ENCODE assay signal across 8 mouse cellular contexts in genomic region chr9:44288959-44289291, GRCm38 (mm10). TPM values are rescaled to one million over a fixed set of nuclear protein-coding genes. Genes with fewer than 3 reads are reported as not detected.
DNase-seq lines count a peak whose midpoint lies in the region; ATAC-seq and TF ChIP-seq lines count a peak whose summit lies in the region.

No protein-coding gene starts in this region.

- peak; percentile 57 for DNase-seq in cerebellum, adult 9-10 months
- no peak for DNase-seq in cerebellum, adult 18-20 months
- peak; percentile 52 for DNase-seq in G1E (ENCODE audit: low spot score)
- peak in 2 of 3 experiments; percentile 52 to 56 for DNase-seq in liver, embryonic 14.5 days (ENCODE audit: low read depth in 3 of 3, low spot score in 3 of 3)
- no peak for DNase-seq in testis, postnatal 10 days (ENCODE audit: low spot score)
- no peak for DNase-seq in thymus, postnatal 10 days (ENCODE audit: low spot score in 2 of 2)
- DNase-seq in natural killer cell, adult 2 months (ENCODE audit: low spot score in 2 of 2), result no peak

- peak; percentile 47 for ATAC-seq in G1E (ENCODE audit: extremely low read depth, insufficient number of reproducible peaks, low FRiP score, poor library complexity, severe bottlenecking)
- no peak for ATAC-seq in forebrain, embryonic 13.5 days
- ATAC-seq in liver, embryonic 14.5 days (ENCODE audit: insufficient read depth), result peak; percentile 53

- peaks cover 7% of the 10 kb centered on the region for H3K9me3 ChIP-seq in G1E (replicated peaks)
- no peaks in the 10 kb centered on the region for H3K9me3 ChIP-seq in forebrain, embryonic 13.5 days (replicated peaks)
- H3K9me3 ChIP-seq in liver, embryonic 14.5 days (ENCODE audit: control insufficient read depth, low read length), result no peaks in the 10 kb centered on the region

- H3K4me2 ChIP-seq in forebrain, embryonic 13.5 days, result peak overlapping the region; percentile 92
- H3K4me2 ChIP-seq in liver, embryonic 14.5 days (ENCODE audit: low read depth), result peak overlapping the region; percentile 88

- no peak for TF ChIP-seq EP300 in liver, embryonic 14.5 days (IDR thresholded peaks at IDR 0.05; ENCODE audit: low read depth)

- H3K36me3 ChIP-seq in G1E (replicated peaks), result peaks cover 55% of the 10 kb centered on the region
- peaks cover 41% of the 10 kb centered on the region for H3K36me3 ChIP-seq in forebrain, embryonic 13.5 days (ENCODE audit: poor library complexity, severe bottlenecking)
- peaks cover 38% of the 10 kb centered on the region for H3K36me3 ChIP-seq in liver, embryonic 14.5 days (replicated peaks; ENCODE audit: control insufficient read depth, insufficient read depth, low read depth)

- TF ChIP-seq CTCF in G1E (IDR thresholded peaks at IDR 0.05; ENCODE audit: low read depth, low read length), result no peak
- no peak for TF ChIP-seq CTCF in liver, embryonic 14.5 days (IDR thresholded peaks at IDR 0.05; ENCODE audit: low read depth)

- peaks cover 70% of the 10 kb centered on the region for H3K4me1 ChIP-seq in G1E (ENCODE audit: insufficient read depth, low read depth, low read length)
- peaks cover 28% of the 10 kb centered on the region for H3K4me1 ChIP-seq in forebrain, embryonic 13.5 days
- peaks cover 16 to 26% of the 10 kb centered on the region in 2 experiments for H3K4me1 ChIP-seq in liver, embryonic 14.5 days (replicated peaks; ENCODE audit: control insufficient read depth in 2 of 2, insufficient read depth in 2 of 2, low read length in 1 of 2)

- no peaks in the 10 kb centered on the region for H3K27me3 ChIP-seq in G1E (ENCODE audit: insufficient read depth, low read length)
- no peaks in the 10 kb centered on the region for H3K27me3 ChIP-seq in forebrain, embryonic 13.5 days
- H3K27me3 ChIP-seq in liver, embryonic 14.5 days (ENCODE audit: control insufficient read depth, insufficient read depth, low read length), result no peaks in the 10 kb centered on the region

- 5% methylated on average over 11 of the region's 11 CpGs for WGBS in forebrain, embryonic 13.5 days
- WGBS in liver, embryonic 14.5 days (ENCODE audit: insufficient replicate concordance), result 4% methylated on average over 11 of the region's 11 CpGs

- peak overlapping the region; percentile 85 for H3K9ac ChIP-seq in forebrain, embryonic 13.5 days
- H3K9ac ChIP-seq in liver, embryonic 14.5 days (replicated peaks), result peak overlapping the region; percentile 94

- H3K27ac ChIP-seq in forebrain, embryonic 13.5 days, result no peak overlapping the region
- H3K27ac ChIP-seq in liver, embryonic 14.5 days, result peak overlapping the region; percentile 96

- H3K4me3 ChIP-seq in G1E (ENCODE audit: low read depth, low read length), result peak overlapping the region; percentile 98; the same call in 1 of the 2 replicates
- H3K4me3 ChIP-seq in forebrain, embryonic 13.5 days, result peak overlapping the region; percentile 76
- H3K4me3 ChIP-seq in liver, embryonic 14.5 days (ENCODE audit: insufficient read depth in 1 of 2, low read depth in 2 of 2, low read length in 2 of 2), result peak overlapping the region; percentile 78 to 85

RNA-seq across cellular contexts. Expression of gene Abcg4, which starts 0.5 kb away (rescaled TPM):
- 29.1 and 58.5 TPM in 2 replicates for total RNA-seq in G1E (2014; fragmentation: Nextera tagmentation)
- 1.8 and 3.6 TPM in 2 replicates for total RNA-seq in G1E (2017)
- polyA plus RNA-seq in G1E (2012), result 18.4 and 20.3 TPM in 2 replicates
- polyA plus RNA-seq in forebrain, embryonic 13.5 days (2015; fragmentation: Nextera tagmentation; extraction: Ambion mirVana), result 9.2 and 10.9 TPM in 2 replicates
- 35.6 and 41.6 TPM in 2 replicates for polyA plus RNA-seq in liver, embryonic 14.5 days (2012; rRNA removed)
- polyA plus RNA-seq in liver, embryonic 14.5 days (2014; fragmentation: Nextera tagmentation; extraction: Ambion mirVana), result 10.6 and 11.1 TPM in 2 replicates

RNA-seq across cellular contexts. Expression of gene Hinfp, which starts 16.5 kb away (rescaled TPM):
- 26.3 and 46.1 TPM in 2 replicates for total RNA-seq in G1E (2014; fragmentation: Nextera tagmentation)
- total RNA-seq in G1E (2017), result 22.0 and 23.1 TPM in 2 replicates
- polyA plus RNA-seq in G1E (2012), result 5.4 and 8.4 TPM in 2 replicates
- 30.5 and 38.4 TPM in 2 replicates for polyA plus RNA-seq in forebrain, embryonic 13.5 days (2015; fragmentation: Nextera tagmentation; extraction: Ambion mirVana)
- polyA plus RNA-seq in liver, embryonic 14.5 days (2012; rRNA removed), result 11.8 and 13.8 TPM in 2 replicates
- polyA plus RNA-seq in liver, embryonic 14.5 days (2014; fragmentation: Nextera tagmentation; extraction: Ambion mirVana), result 8.0 and 8.3 TPM in 2 replicates

RNA-seq across cellular contexts. Expression of gene Nlrx1, which starts 20.5 kb away (rescaled TPM):
- total RNA-seq in G1E (2014; fragmentation: Nextera tagmentation) (not detected in 2 replicates), G1E (2017) (0.05 TPM in 1 of 2 replicates, not detected in the other)
- polyA plus RNA-seq in G1E (2012), result 0.02 and 0.03 TPM in 2 replicates
- 4.4 and 4.5 TPM in 2 replicates for polyA plus RNA-seq in forebrain, embryonic 13.5 days (2015; fragmentation: Nextera tagmentation; extraction: Ambion mirVana)
- 1.5 TPM in 2 replicates for polyA plus RNA-seq in liver, embryonic 14.5 days (2012; rRNA removed)
- polyA plus RNA-seq in liver, embryonic 14.5 days (2014; fragmentation: Nextera tagmentation; extraction: Ambion mirVana), result 2.7 and 3.4 TPM in 2 replicates

RNA-seq across cellular contexts. Expression of gene C2cd2l, which starts 31.2 kb away (rescaled TPM):
- total RNA-seq in G1E (2014; fragmentation: Nextera tagmentation) (9.5 and 19.3 TPM in 2 replicates), G1E (2017) (6.3 TPM in 2 replicates)
- polyA plus RNA-seq in G1E (2012), result 35.8 and 40.9 TPM in 2 replicates
- 14.0 and 19.6 TPM in 2 replicates for polyA plus RNA-seq in forebrain, embryonic 13.5 days (2015; fragmentation: Nextera tagmentation; extraction: Ambion mirVana)
- 13.0 and 17.3 TPM in 2 replicates for polyA plus RNA-seq in liver, embryonic 14.5 days (2012; rRNA removed)
- polyA plus RNA-seq in liver, embryonic 14.5 days (2014; fragmentation: Nextera tagmentation; extraction: Ambion mirVana), result 7.4 and 8.9 TPM in 2 replicates

RNA-seq across cellular contexts. Expression of gene Dpagt1, which starts 36.9 kb away (rescaled TPM):
- total RNA-seq in G1E (2014; fragmentation: Nextera tagmentation) (33.6 and 36.5 TPM in 2 replicates), G1E (2017) (11.8 and 12.3 TPM in 2 replicates)
- polyA plus RNA-seq in G1E (2012), result 6.5 and 6.8 TPM in 2 replicates
- 36.8 and 40.1 TPM in 2 replicates for polyA plus RNA-seq in forebrain, embryonic 13.5 days (2015; fragmentation: Nextera tagmentation; extraction: Ambion mirVana)
- 16.4 and 19.5 TPM in 2 replicates for polyA plus RNA-seq in liver, embryonic 14.5 days (2012; rRNA removed)
- 18.8 and 20.2 TPM in 2 replicates for polyA plus RNA-seq in liver, embryonic 14.5 days (2014; fragmentation: Nextera tagmentation; extraction: Ambion mirVana)

Comparison
In these comparisons a context has a peak if more than half of its experiments do, and no peak if none do; other contexts are left out.
1. DNase-seq: peak in cerebellum, adult 9-10 months (single experiment), G1E (single experiment) and liver, embryonic 14.5 days (2 of 3); none in cerebellum, adult 18-20 months (0 of 2), testis, postnatal 10 days (single experiment), thymus, postnatal 10 days (0 of 2) and natural killer cell, adult 2 months (0 of 2).
2. Peak in every context shown above with its lines, with median percentiles within 50 percentile points of each other: H3K4me3 ChIP-seq.